Mouse (Mus musculus) cerebellum, adult 18-20 months (tissue): ENCODE data around the gene Mfap3l.
A peak's percentile ranks its signal among the peaks of the same experiment; 100 is the strongest.
"Not testable (repeated sequence)": the region's sequence is repeated elsewhere in the genome, so short reads cannot be mapped to it uniquely, and the experiment has no call there.

Source experiments
- DNase-seq, 2 experiments: peaks; one replicate each; pipeline ENCODE4 v3.0.0; 2021

Gene Mfap3l

GRCm38 (mm10) chr8:60632250-60632932 is at the start of gene Mfap3l:
Mfap3l (plus strand) TSS chr8:60632827.
- DNase-seq, result peak; percentile 92

DNA sequence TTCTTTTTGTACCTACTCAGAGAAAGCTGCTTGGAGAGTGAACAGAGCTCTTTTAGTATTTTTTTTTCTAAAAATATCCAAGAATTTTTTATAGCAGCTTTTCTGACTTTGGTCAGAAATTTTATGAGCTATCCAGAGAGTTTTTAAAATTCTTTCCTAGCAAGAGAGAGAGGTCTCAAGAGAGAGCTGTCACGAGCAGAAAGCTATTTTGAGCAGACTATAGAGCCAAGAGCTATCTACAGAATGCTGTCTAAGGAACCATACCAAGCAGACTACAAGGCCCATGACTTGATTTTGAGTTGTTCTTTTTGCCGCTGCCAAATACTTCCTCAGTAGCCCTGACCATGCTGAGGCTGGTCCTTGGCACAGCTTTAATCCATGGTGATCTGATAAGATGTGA is 49.3 kb upstream of the Mfap3l start:
- no peak for DNase-seq

DNA sequence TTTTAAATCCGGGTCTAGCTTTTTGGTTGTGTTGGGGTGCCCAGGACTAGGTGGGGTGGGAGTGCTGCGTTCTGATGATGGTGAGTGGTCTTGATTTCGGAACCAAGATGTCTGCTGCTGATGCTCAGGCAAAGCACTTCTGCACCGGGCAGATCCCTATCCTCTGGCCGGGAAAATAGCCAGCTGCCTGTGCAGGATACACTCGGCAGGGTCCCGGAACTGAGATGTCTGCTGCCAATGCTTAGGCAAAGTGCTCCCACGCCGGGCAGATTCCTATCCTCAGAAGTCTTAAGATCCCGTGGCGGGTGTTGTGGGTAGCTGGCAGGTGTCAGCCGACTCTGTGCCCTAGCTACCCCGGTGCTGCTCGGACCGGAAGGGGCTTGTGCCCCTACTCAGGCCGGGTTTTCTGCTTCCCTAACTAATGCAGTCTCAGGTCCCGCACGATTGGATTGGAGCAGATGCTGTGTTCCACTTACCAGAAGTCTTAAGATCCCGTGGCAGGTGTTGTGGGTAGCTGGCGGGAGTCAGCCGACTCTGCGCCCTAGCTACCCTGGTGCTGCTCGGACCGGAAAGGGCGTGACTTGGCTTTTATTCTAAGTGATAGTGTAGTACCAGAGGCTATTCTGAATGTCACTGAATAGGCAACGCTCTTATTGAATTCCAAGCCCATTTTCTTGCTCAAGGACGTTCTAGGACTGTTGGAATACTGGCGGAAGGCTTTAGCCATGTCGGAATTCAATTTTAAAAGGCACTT is 41.1 kb upstream of the Mfap3l start:
- DNase-seq, result not testable (repeated sequence)

DNA sequence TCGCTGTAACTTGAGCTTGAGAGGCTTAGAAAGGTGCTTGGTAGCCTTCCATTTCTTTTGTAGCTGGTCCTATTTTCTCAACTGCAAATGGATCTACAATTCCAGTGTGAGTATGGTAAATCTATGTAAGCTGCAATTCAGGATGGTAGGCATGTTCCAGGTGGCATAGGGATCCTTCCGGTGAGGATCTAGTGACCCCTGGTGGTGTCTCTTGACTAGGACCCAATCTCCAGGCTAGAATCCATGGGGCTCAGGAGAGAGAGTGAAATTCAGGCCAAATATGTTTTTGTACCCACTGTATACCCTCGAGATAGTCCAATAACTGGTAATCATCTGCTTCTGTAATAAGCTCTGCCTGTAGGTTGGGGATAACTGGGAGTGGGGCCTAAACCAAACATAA is 37.9 kb upstream of the Mfap3l start:
- DNase-seq, result peak; percentile 9 to 23

GRCm38 (mm10) chr8:60611580-60612111 is 21.0 kb upstream of the Mfap3l start:
- DNase-seq, result no peak

DNA sequence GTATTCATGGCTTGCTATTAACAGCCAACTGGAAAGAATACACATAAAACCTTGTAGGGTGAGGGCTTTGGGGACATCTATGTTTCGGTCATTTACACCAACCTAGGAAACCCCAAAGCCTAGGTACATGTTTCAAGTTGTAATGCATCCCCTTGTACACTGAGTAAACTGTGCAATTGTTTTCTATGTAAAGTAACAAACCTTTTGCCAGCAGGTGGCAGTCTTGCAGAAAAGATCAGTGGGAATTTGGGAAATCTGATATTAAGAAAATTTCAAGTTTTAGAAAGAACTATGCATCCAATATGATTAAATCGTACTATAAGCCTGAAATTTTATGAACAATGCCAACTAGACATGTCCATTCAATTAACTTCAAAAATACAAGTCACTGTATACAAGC is 15.7 kb upstream of the Mfap3l start:
- peak; percentile 34 to 55 for DNase-seq

DNA sequence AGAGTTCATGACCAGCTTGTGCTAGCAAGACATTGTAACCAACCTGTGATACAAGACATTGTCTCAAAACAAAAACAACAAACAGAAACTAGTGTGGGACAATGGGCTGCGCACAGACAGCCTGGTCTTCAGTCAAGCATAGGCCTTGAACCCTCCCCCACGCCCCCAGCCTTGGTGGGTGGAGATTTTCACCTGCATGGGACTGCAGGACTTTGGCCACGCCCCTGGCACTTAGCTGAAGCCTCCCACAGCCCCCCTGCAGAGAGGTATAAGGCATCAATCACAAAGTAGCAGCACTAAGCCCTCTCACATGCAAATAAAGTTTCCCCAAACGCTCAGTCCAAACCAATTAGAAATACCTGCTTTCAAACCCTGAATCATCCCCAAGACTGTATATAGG is 11.1 kb upstream of the Mfap3l start:
- no peak for DNase-seq

DNA sequence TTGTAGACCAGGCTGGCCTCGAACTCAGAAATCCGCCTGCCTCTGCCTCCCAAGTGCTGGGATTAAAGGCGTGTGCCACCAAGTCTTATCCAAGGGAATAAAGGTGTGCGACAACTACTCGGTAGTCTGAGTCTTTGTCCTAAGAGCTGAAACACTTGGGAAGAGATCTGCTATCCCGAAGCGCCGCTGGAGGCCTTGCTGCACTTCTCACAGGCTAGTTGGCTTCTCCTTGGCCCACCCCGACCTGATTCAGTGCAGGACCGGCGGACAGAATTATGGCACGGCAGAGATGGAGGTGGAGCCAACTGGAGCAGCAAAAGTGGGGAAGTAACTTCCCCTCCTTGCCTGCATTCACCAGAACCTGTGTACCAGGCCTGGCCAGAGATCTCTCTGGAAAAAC is 10.6 kb upstream of the Mfap3l start:
- DNase-seq, result no peak

DNA sequence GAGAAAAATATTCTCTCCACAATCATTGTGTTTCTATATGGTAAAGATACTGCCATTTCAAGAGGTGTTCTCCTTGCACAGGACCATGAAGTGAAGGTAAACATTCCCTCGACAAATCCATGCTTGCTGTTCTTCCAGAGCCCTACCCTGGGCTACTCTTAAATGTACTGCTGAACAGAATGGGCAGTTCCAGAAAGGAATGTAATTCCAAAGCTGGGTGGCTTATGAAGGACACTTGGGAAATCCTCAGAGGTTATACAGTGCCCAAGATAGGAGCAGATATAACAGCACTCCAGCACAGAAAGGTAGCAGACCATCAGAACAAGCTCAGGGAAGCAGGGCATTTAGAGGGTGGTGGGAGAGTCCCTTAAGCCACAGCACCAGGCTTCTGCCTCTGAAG is 9.2 kb upstream of the Mfap3l start:
- no peak for DNase-seq

GRCm38 (mm10) chr8:60624722-60625121 is 7.9 kb upstream of the Mfap3l start:
- DNase-seq, result no peak

DNA sequence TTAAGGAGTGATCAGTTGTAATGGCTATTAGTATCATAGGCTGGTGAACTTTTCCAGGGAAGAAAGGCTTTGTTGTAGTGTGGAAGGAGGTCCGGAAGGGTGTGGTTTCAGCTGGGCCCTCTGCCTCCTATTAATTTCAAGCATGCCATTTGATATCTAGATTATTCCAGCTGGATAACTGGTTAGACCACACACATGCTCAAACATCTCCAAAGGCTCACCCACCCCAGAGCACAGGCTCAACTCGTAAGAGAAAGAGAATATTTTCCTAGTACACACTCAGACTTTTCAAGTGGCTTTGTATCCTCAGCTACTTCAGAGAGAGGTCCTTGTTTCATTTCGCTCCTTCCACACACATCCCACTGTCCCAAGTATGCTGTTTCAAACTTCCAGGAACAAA is 4.7 kb upstream of the Mfap3l start:
- no peak for DNase-seq

- DNase-seq, result no peak
Measured at GRCm38 (mm10) chr8:60629059-60629458, 3.6 kb upstream of the Mfap3l start.

DNA sequence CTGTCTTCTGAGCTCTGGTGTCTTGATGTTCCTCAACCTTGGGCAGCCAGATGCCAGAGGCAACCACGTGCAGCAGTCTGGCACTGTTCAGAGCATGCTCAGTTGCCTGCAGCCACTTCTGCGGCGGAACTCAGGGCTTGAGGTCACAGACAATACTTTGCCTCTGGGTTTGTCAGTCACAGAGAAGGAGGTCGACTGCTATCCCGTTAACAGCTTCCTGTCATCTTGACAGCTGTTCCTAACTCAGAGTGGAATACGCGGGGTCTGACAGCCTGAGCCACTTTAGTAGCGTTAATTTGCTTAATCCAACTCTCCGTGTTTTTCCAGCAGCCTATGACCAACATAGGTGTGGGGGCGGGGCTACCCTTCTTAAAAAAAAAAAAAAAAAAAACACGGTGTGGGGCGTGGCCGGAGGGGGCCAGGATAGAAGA is 1.1 kb upstream of the Mfap3l start:
- peak; percentile 83 for DNase-seq

DNA sequence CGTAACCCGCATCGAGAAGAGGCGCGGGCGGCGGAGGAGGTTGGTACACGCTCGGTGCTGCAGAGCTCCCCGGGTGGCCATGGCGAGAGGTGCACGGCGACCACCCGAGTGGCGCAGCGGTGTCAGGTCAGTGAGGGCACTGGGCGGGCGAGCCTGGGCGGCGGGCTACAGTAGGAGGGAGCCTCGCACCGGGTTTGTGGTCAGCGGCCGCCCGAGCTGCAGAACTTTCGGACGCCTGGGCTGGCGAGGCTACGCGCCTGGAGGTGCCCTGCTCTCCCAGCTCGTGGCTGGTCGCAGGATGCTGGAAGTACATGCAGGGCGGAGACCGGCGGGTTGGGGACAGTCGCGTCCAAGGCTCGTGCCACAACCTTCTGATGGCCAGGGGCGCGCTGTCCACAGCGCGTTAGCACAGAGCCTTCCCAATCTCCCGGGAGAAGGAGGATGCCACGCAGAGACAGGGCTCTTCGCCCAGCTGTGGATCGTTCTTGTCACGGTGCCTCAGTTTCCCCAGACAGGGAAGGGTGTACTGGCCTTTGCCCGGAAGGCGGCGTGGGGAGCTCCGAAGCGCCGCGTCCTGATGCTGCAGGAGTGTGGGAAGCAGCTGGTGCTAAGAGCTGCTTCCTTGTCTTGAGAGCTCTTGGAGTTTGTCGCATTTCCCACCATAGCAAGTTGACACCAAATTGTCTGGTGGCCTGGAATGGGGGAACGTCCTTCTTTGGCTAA is 467 bp downstream of the Mfap3l start:
- DNase-seq, result peak in 1 of 2 experiments; percentile 55

DNA sequence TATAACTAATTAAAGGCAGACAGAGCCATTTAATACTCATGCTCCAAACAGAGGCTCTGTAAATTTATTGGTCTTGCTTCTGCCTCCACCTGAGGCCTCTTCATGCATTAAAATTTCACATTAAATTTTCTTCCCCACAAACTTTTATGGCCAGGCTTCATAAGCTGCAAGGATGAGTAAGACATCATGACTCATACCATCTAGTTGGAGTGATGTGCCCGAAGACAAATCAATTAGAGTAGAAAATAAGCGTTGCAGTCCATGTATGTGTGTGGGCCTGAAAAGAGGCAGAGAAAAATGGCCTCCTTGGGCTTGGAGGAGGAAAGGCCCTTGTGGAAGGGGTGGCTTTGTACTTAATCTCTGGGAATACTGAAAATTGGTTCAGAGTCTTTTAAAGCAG is 2.3 kb downstream of the Mfap3l start:
- DNase-seq, result no peak

- DNase-seq, result no peak
Measured at GRCm38 (mm10) chr8:60635846-60636245, 3.2 kb downstream of the Mfap3l start.

DNA sequence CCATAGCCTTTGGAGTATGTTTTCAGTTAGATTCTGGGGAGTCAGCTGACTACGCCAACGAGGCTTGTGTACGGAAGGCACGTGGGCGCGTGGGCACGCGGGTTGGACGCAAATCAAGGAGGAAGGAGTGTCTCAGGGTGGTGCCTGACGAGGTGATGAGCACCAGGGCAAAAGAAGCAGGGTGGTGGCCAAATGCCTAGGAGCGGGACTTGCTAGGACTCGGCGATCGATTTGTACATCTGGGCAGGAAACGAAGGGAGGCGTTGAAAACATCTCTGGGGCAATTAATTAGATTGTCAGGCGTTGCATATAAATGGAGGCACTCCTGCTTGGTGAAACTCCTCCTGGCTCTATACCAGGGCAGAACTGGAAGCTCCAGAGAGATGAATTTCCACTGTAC is 7.4 kb downstream of the Mfap3l start:
- DNase-seq, result no peak

GRCm38 (mm10) chr8:60643416-60644020 is 10.9 kb downstream of the Mfap3l start:
- DNase-seq, result no peak

GRCm38 (mm10) chr8:60645164-60645563 is 12.5 kb downstream of the Mfap3l start:
- DNase-seq, result no peak

GRCm38 (mm10) chr8:60645911-60646310 is 13.3 kb downstream of the Mfap3l start:
- no peak for DNase-seq

DNA sequence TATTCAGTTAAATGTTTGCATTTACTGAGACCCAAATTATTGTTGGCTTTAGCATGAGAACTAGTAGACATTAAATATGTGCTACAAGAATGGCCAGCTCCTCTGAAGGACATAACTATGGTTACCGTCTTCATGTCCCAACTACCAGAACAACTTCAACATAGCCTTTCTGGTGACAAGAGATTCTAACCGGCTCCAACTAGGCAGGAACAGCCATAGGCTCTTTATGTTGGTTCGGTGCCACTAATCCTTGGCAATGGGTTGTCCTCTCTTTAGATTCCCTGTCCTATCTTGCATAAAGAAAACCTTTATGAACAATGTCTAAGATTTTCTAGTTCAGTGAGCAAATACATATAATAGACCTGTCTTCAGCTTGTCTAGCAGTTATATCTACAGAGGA is 14.7 kb downstream of the Mfap3l start:
- DNase-seq, result no peak

DNA sequence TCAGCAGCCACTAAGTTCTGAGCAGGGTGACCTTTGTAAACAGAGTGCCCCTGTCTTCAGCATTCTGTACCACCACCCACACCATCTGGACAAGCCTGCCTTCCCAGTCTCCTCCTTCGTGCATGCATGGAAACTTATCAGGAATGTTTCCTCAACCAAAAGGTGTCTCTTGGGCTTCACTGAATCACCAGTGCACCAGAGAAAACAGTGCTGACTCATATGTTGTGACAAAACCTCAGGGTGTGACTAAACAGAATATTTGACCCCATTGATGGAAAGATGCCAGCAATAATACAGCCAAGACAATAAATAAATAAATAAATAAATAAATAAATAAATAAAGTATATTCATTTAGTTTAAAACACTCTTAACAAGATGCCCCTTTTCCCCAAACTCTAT is 16.5 kb downstream of the Mfap3l start:
- no peak for DNase-seq

DNA sequence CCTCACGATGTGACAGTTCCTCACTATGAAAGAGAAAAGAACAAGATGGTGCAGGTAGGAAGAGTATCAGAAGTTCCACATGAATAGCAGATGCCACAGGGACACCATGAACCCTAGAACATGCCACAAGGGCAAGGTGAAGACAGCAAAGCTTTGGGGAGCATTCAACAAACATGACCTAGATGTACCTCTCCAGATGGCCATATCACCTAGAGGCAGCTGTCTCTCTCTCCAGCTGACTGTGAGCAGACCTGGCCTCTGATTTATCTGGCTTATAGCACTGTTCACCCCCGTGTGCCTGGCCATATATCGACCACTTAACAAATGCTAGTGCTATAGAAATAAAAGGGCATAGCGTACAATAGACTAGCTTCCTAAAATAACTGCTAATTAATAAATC is 17.5 kb downstream of the Mfap3l start:
- DNase-seq, result peak; percentile 30 to 47
